Mouse (Mus musculus) liver, embryonic 14.5 days (tissue): ENCODE measurements at regions not wholly inside any gene's neighbourhood (a gene's known extent, or its start where the extent isn't known, plus 50 kb on each side); places are given as distances from the start of the nearest gene placed in this dataset.

Experiments used
- CTCF ChIP-seq: IDR thresholded peaks from 2 replicates; pipeline ENCODE4 v1.5.1; 2016; ENCODE audit warnings: antibody characterized with exemption, low read depth, control low read depth
- EP300 ChIP-seq: IDR thresholded peaks from 2 replicates; pipeline ENCODE4 v1.6.1; 2016; ENCODE audit warnings: antibody characterized with exemption, low read depth

- no peak for TF ChIP-seq CTCF
- TF ChIP-seq EP300 = no peak
These were observed 523.0 kb downstream of the Plekhb2 start for GRCm38 (mm10) chr1:35372751-35373150.
